Mouse (Mus musculus) lung, postnatal 0 days (tissue): ENCODE measurements around the gene Ckap5. TPM values are rescaled to one million over a fixed set of nuclear protein-coding genes. Genes with fewer than 3 reads are reported as not detected.
"Not testable (repeated sequence)": the region's sequence is repeated elsewhere in the genome, so short reads cannot be mapped to it uniquely, and the experiment has no call there.

Experiments used
- ATAC-seq: fragments of 200-750 bp; cut with Nextera tagmentation; 2 replicates; pipeline ENCODE4 v1.8.0; 2017; ENCODE audit warnings: moderate library complexity
- DNase-seq: peaks from one replicate; pipeline ENCODE4 v3.0.0-alpha.2; 2016; ENCODE audit warnings: low spot score
- H3K27ac ChIP-seq: fragments of 300-500 bp; sonication (generic); 2 replicates; pipeline ENCODE4 v1.5.1; 2014; ENCODE audit warnings: antibody characterized with exemption, mild to moderate bottlenecking, low read length, mixed read lengths
- H3K27me3 ChIP-seq: fragments of 300-500 bp; sonication (generic); replicated peaks from 2 replicates; pipeline ENCODE4 v1.6.1; 2014; ENCODE audit warnings: low read length, mixed read lengths; ENCODE audit not compliant: insufficient read depth
- H3K36me3 ChIP-seq: fragments of 300-500 bp; sonication (generic); 2 replicates; pipeline ENCODE4 v1.6.1; 2014; ENCODE audit warnings: low read length, mixed read lengths; ENCODE audit not compliant: insufficient read depth
- H3K4me1 ChIP-seq: fragments of 300-500 bp; sonication (generic); 2 replicates; pipeline ENCODE4 v1.6.1; 2014; ENCODE audit warnings: antibody characterized with exemption, low read depth, low read length, mixed read lengths; ENCODE audit not compliant: insufficient read depth
- H3K4me2 ChIP-seq: fragments of 300-500 bp; sonication (generic); replicated peaks from 2 replicates; pipeline ENCODE4 v1.6.1; 2014; ENCODE audit warnings: low read depth, mild to moderate bottlenecking, low read length, moderate library complexity, mixed read lengths
- H3K4me3 ChIP-seq: fragments of 300-500 bp; sonication (generic); 2 replicates; pipeline ENCODE4 v1.5.1; 2014; ENCODE audit warnings: low read depth, low read length
- H3K9ac ChIP-seq: fragments of 300-500 bp; sonication (generic); replicated peaks from 2 replicates; pipeline ENCODE4 v1.6.1; 2014; ENCODE audit warnings: low read depth, mild to moderate bottlenecking
- H3K9me3 ChIP-seq: fragments of 300-500 bp; sonication (generic); 2 replicates; pipeline ENCODE4 v1.6.1; 2016; ENCODE audit warnings: low read length, mixed read lengths
- CTCF ChIP-seq: IDR thresholded peaks from 2 replicates; pipeline ENCODE4 v1.5.1; 2016; ENCODE audit warnings: antibody characterized with exemption, mild to moderate bottlenecking
- EP300 ChIP-seq: IDR thresholded peaks from 2 replicates; pipeline ENCODE4 v1.6.1; 2016; ENCODE audit warnings: antibody characterized with exemption, mild to moderate bottlenecking, control low read depth
- WGBS: fragments of 180-500 bp; shearing (Covaris S2); extraction: QIAGEN DNeasy Blood & Tissue Kit; methylation state at CpG from one replicate; pipeline ENCODE4 v1.1.7; 2014; 5-methylcytosine and 5-hydroxymethylcytosine counted together
- polyA plus RNA-seq: library from polyadenylated mRNA; unstranded; fragments of >200 nt; fragmentation: Nextera tagmentation; extraction: Ambion mirVana; gene quantifications from 2 replicates; pipeline ENCODE4 v1.2.1, GENCODE M21; 2015

Ckap5 gene
- polyA plus RNA-seq, 1 experiment from 2014 or later = 25.9 TPM

DNA sequence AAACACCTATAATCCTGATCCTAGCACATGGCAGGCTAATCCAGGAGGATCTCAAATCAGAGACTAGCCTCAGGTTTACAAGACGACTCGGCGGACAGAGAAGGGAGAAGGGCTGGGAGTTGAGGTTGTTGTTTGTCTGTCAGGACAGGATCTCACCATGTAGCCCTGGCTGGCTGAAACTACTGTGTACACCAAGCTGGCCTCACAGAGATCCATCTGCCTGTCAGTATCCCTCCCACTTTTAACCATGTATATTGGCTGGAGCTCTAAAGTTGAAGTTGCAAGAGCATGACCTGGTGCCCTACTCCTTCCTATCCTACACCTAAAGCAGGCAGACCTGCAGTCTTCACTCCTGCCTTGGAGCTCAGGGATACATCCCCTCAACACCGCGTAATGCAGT, 95.8 kb downstream of the Ckap5 start:
- Histone ChIP-seq H3K4me2 (no peak overlapping the region), H3K36me3 (peaks cover 18% of the 10 kb centered on the region), H3K4me3 (no peak overlapping the region), H3K9ac (no peak overlapping the region), H3K27me3 (no peaks in the 10 kb centered on the region), H3K4me1 (no peaks in the 10 kb centered on the region), H3K27ac (no peak overlapping the region), H3K9me3 (no peaks in the 10 kb centered on the region)
- no peak for ATAC-seq
- 96% methylated on average over 5 of the region's 5 CpGs for WGBS
- TF ChIP-seq CTCF = no peak
- TF ChIP-seq EP300 = no peak
- no peak for DNase-seq

DNA sequence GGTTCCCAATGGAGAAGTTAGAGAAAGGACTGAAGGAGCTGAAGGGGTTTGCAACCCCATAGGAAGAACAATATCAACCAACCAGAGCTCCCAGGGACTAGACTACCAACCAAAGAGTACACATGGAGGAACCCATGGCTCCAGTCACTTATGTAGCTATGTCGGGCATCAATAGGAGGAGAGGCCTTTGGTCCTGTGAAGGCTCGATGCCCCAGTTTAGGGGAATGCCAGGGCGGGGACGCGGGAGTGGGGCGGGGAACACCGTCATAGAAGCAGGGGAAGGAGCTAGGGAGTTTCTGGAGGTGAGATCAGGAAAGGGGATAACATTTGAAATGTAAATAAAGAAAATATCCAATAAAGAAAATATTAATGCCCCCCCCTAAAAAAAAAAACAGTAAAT, 96.8 kb downstream of the Ckap5 start:
- H3K27me3 ChIP-seq, ATAC-seq, H3K4me1 ChIP-seq, H3K4me2 ChIP-seq, H3K27ac ChIP-seq, H3K4me3 ChIP-seq, DNase-seq, H3K9ac ChIP-seq, H3K9me3 ChIP-seq: not testable (repeated sequence)
- 97% methylated on average over 7 of the region's 7 CpGs for WGBS
- H3K36me3 ChIP-seq = peaks cover 10% of the 10 kb centered on the region; the same call in 1 of the 2 replicates

DNA sequence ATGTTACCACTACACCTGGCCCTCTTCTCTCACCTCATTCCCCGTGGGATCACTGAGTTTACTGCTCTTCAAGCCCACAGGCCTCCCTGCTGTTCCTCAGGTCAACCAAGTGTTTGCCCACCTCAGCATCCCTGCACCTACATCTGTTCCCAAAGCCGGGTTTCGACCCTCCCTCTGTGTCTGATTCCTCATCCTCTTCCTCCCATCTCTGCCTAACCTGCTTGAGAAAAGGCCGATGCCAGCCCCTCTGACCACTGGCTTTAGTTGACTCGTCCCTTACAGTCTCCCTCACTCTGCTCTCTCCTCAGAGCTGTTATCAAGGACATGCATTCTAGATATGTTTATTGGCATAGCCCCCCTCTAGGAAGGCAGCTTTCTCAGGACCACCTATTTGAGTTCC, 100.9 kb downstream of the Ckap5 start:
- Histone ChIP-seq H3K4me2 (no peak overlapping the region), H3K36me3 (no peaks in the 10 kb centered on the region), H3K4me1 (no peaks in the 10 kb centered on the region), H3K9ac (no peak overlapping the region), H3K27me3 (no peaks in the 10 kb centered on the region), H3K27ac (no peak overlapping the region), H3K9me3 (no peaks in the 10 kb centered on the region), H3K4me3 (no peak overlapping the region)
- DNase-seq (no peak), ATAC-seq (no peak)
- no peak for TF ChIP-seq EP300
- TF ChIP-seq CTCF = no peak
- WGBS = 57% methylated on average over 5 of the region's 5 CpGs

DNA sequence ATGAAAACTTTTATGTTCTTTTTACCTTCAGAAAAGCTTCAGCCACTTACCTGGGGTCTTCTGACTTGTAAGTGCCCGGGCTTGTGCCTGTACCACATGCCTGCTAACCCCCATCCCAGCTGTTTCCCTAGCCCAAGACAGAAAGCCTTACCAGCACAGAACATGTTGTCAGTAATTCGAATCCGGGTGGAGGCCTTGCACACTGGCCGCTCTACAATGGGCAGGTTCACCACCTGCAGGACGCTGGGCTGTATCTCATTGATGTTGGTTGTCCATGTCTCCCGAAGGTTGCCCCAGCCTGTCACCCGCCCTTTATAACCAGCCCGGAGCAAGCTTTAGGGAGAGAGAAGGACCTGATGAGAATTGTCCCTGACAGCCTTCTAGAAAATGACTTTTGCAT, 101.6 kb downstream of the Ckap5 start:
- Histone ChIP-seq H3K9me3 (no peaks in the 10 kb centered on the region), H3K27me3 (no peaks in the 10 kb centered on the region), H3K4me2 (no peak overlapping the region), H3K9ac (no peak overlapping the region), H3K36me3 (no peaks in the 10 kb centered on the region), H3K27ac (no peak overlapping the region), H3K4me3 (no peak overlapping the region), H3K4me1 (no peaks in the 10 kb centered on the region)
- 89% methylated on average over 8 of the region's 8 CpGs for WGBS
- DNase-seq (no peak), ATAC-seq (no peak)
- TF ChIP-seq EP300 (no peak), CTCF (no peak)

DNA sequence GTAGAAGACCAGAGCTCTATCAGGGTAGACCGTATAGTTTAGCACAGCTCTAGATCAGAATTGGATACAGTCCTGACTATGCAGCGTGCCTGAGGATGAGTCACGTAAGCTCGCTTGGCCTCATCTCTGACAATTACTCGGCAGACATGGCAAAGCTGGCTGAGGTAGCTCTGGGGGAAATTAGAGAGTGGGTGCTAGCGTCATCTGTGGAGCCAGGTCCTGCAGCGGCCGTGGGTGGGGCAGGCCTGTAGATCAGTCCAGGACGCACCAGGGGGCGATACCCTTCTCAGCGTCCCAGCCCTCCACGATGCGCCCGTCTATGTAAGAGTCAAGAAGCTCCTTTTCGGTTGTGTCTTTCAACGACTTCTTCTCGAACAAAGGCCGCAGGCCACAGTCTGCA, 103.1 kb downstream of the Ckap5 start:
- Histone ChIP-seq H3K4me2 (no peak overlapping the region), H3K4me3 (no peak overlapping the region), H3K4me1 (no peaks in the 10 kb centered on the region), H3K9ac (no peak overlapping the region), H3K36me3 (no peaks in the 10 kb centered on the region), H3K27ac (no peak overlapping the region), H3K9me3 (no peaks in the 10 kb centered on the region), H3K27me3 (no peaks in the 10 kb centered on the region)
- 79% methylated on average over 18 of the region's 18 CpGs for WGBS
- TF ChIP-seq CTCF (no peak), EP300 (no peak)
- ATAC-seq = no peak
- no peak for DNase-seq

DNA sequence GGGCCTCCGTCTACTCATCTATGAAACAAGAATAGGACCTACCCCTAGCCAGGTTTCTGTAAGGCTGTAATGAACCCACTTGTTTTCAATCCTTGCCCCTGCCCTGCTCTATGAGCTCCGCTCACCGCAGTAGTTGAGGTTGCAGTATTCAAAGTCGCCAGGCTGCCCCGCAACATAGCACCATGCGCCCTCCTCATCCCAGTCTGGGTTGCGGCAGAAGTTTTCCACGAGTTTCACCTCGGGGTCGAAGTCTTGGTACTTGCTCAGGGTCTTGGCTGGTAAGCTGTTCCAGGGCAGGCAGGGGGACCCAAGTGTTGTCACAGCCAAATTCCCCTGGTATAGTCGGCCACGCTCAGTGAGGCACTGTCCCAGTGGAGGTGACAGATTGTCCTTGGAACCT, 103.8 kb downstream of the Ckap5 start:
- DNase-seq (no peak), ATAC-seq (no peak)
- Histone ChIP-seq H3K9me3 (no peaks in the 10 kb centered on the region), H3K4me1 (no peaks in the 10 kb centered on the region), H3K27ac (no peak overlapping the region), H3K9ac (no peak overlapping the region), H3K4me3 (no peak overlapping the region), H3K27me3 (no peaks in the 10 kb centered on the region), H3K4me2 (no peak overlapping the region), H3K36me3 (no peaks in the 10 kb centered on the region)
- TF ChIP-seq CTCF (no peak), EP300 (no peak)
- 86% methylated on average over 12 of the region's 12 CpGs for WGBS

DNA sequence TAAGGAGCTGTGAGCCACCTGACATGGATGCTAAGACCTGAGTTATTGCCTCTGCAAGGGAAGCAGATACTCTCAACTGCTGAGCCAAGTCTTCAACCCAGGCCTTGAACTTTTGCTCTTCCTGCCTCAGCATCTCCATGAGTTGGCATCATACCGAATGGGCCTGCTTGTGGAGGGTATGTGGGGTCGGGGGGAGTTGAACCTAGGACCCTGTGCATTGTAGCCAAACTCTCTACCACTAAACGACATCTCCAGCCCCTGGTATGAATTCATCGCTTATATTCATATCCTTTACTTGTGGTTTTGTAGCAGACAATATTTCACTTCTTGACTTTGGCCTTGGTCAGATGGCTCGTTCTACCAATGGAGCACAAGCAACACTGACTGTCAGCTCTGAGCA, 105.3 kb downstream of the Ckap5 start:
- Histone ChIP-seq H3K9me3 (no peaks in the 10 kb centered on the region), H3K4me2 (no peak overlapping the region), H3K4me1 (no peaks in the 10 kb centered on the region), H3K4me3 (no peak overlapping the region), H3K36me3 (no peaks in the 10 kb centered on the region), H3K9ac (no peak overlapping the region), H3K27me3 (no peaks in the 10 kb centered on the region), H3K27ac (no peak overlapping the region)
- WGBS = 69% methylated on average over 5 of the region's 5 CpGs
- TF ChIP-seq CTCF (no peak), EP300 (no peak)
- ATAC-seq (no peak), DNase-seq (no peak)
